Mouse (Mus musculus) ES-Bruce4 (cell line): ENCODE data around the gene Afmid. TPM values are rescaled to one million over a fixed set of nuclear protein-coding genes. Genes with fewer than 3 reads are reported as not detected.

Experiments used
- H3K27ac ChIP-seq: 2 replicates; pipeline ENCODE4 v1.5.1; 2012; ENCODE audit warnings: low read length, inconsistent platforms; ENCODE audit not compliant: insufficient read depth
- H3K27me3 ChIP-seq: 2 replicates; pipeline ENCODE4 v1.6.1; 2012; ENCODE audit warnings: mild to moderate bottlenecking, low read length, inconsistent platforms; ENCODE audit not compliant: control insufficient read depth, poor library complexity, insufficient read depth, severe bottlenecking
- H3K36me3 ChIP-seq: 2 replicates; pipeline ENCODE4 v1.6.1; 2012; ENCODE audit warnings: inconsistent platforms, mild to moderate bottlenecking, low read length, moderate library complexity; ENCODE audit not compliant: control insufficient read depth, poor library complexity, insufficient read depth, severe bottlenecking
- H3K4me1 ChIP-seq: one replicate; pipeline ENCODE4 v1.8.1; 2011; ENCODE audit warnings: low read length; ENCODE audit not compliant: control insufficient read depth, insufficient read depth
- H3K4me3 ChIP-seq: 2 replicates; pipeline ENCODE4 v1.5.1; 2011; ENCODE audit warnings: low read depth, mild to moderate bottlenecking, low read length
- H3K9ac ChIP-seq: 2 replicates; pipeline ENCODE4 v1.6.1; 2012; ENCODE audit warnings: low read depth, mild to moderate bottlenecking, inconsistent platforms; ENCODE audit not compliant: poor library complexity, severe bottlenecking
- H3K9me3 ChIP-seq: replicated peaks from 2 replicates; pipeline ENCODE4 v1.6.1; 2012; ENCODE audit warnings: mild to moderate bottlenecking, low read length, inconsistent platforms; ENCODE audit not compliant: control insufficient read depth, poor library complexity, insufficient read depth, severe bottlenecking
- CTCF ChIP-seq: IDR thresholded peaks from one replicate; pipeline ENCODE4 v1.8.1; 2011; ENCODE audit warnings: low read depth, low read length
- EP300 ChIP-seq: IDR thresholded peaks from 2 replicates; pipeline ENCODE4 v1.6.1; 2011; ENCODE audit warnings: low read depth, low read length; ENCODE audit not compliant: insufficient read depth
- POLR2A ChIP-seq: IDR thresholded peaks from one replicate; pipeline ENCODE4 v1.8.1; 2011; ENCODE audit warnings: low read length; ENCODE audit not compliant: insufficient read depth
- polyA plus RNA-seq: library from polyadenylated mRNA; stranded (reverse); fragments of >200 nt; gene quantifications from 2 replicates; pipeline ENCODE4 v1.2.4, GENCODE M21; 2011; ENCODE audit warnings: low read depth; ENCODE audit not compliant: missing spikeins, insufficient read depth, insufficient read length

The Afmid gene
- polyA plus RNA-seq, 1 experiment, result 3.6 TPM

DNA sequence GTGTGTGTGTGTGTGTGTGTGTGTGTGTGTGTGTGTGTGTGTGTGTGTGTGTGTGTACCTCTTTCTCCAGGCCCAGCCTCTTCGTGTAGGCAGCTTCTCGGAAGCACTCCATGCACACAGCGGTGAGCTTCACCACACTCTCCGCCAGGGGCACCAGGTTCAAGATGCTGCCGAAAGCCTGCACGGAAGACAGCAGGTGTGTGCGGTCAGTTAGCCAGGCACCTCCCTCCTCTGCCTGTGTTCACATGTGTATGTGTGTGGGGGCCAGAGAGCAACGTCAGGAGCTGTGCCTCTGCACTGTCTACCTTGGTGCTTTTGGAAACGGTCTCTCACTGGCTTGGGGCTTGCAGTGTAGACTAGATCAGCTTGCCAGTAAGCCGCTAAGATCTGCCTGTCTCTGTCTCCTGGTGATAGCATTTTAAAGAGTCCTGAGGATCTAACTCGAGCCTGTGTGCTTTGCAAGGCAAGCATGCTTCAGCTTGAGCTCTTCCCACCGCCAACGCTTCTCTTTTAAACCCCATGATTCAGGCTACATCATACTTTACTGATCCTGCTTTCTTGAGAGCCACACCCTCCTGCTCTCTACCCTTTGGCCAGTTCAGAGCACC is 9.2 kb upstream of the Afmid start:
- Histone ChIP-seq H3K9ac (no peak overlapping the region), H3K9me3 (no peaks in the 10 kb centered on the region), H3K4me1 (peaks cover 4% of the 10 kb centered on the region), H3K27me3 (no peaks in the 10 kb centered on the region), H3K27ac (no peak overlapping the region), H3K4me3 (no peak overlapping the region), H3K36me3 (peaks cover 28% of the 10 kb centered on the region)
- TF ChIP-seq EP300 (no peak), POLR2A (no peak), CTCF (no peak)

DNA sequence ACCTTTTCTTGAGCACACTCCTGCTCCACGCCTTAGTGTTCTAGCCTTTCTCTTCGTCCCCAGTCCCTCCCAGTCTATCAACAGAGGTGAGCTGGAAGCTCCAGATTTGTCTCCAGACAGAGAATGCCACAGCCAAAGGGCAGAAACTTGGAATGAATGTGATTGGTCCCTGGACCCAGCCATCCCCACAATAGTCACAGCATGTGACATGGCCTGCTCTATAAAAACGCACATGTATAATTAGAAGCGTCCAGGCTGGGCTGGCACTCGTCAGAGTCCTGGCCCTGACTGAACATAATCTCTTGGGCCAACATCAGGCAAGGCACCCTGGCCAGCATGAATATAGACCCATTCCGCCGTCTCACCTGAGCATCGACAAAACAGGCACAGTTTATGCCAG is 6.6 kb upstream of the Afmid start:
- Histone ChIP-seq H3K36me3 (peaks cover 35% of the 10 kb centered on the region), H3K4me3 (no peak overlapping the region), H3K4me1 (peaks cover 4% of the 10 kb centered on the region), H3K27ac (no peak overlapping the region), H3K9ac (no peak overlapping the region), H3K9me3 (no peaks in the 10 kb centered on the region), H3K27me3 (no peaks in the 10 kb centered on the region)
- TF ChIP-seq POLR2A, result no peak
- no peak for TF ChIP-seq CTCF
- no peak for TF ChIP-seq EP300

DNA sequence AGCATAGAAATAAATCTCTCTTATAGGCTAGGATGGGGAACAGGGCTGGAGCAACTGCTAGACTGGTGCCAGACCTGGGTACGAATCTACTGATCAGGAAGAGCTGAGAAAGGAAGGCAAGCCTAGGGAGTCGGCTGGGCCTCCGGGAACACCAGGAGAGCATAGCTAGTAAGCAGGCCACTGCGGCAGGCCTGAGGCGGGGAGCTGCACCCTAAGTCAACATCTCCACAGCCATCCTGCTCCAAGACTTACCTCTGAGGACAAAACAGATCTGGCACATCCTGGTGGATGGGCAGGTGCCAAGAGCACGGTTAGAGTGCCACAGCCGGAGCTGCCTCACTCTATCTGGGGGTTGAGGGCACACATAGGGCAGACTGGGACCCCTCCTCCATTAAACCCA is 5.6 kb upstream of the Afmid start:
- H3K36me3 ChIP-seq, result peaks cover 31% of the 10 kb centered on the region
- H3K9me3 ChIP-seq, result no peaks in the 10 kb centered on the region
- H3K27ac ChIP-seq, result no peak overlapping the region
- no peak overlapping the region for H3K9ac ChIP-seq
- no peak overlapping the region for H3K4me3 ChIP-seq
- H3K4me1 ChIP-seq, result peaks cover 4% of the 10 kb centered on the region
- TF ChIP-seq CTCF, result no peak
- TF ChIP-seq EP300, result no peak
- H3K27me3 ChIP-seq, result no peaks in the 10 kb centered on the region

DNA sequence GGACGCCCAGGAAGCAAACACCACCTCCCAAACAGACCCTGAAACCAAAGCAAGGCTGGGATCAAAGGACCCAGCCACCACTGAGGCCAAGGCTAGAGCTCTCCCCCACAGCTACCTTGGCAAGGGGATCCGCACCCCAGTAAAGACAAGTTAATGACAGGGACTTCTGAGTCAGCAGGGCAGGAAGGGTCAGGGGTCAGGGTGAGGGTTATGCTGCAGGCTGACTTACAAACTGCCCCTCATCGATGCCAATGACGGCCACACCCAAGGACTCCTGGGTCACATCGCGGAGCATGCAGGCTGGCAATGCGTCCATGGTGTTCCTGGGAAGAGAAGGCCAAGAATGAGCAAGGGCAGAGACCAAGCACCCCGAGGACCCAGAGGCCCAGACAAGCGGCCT is 3.9 kb upstream of the Afmid start:
- TF ChIP-seq CTCF, result no peak
- no peak for TF ChIP-seq EP300
- TF ChIP-seq POLR2A, result no peak
- no peaks in the 10 kb centered on the region for H3K9me3 ChIP-seq
- H3K27ac ChIP-seq, result no peak overlapping the region
- H3K4me3 ChIP-seq, result no peak overlapping the region
- peaks cover 29% of the 10 kb centered on the region for H3K36me3 ChIP-seq
- H3K4me1 ChIP-seq, result peaks cover 4% of the 10 kb centered on the region
- no peak overlapping the region for H3K9ac ChIP-seq
- no peaks in the 10 kb centered on the region for H3K27me3 ChIP-seq

DNA sequence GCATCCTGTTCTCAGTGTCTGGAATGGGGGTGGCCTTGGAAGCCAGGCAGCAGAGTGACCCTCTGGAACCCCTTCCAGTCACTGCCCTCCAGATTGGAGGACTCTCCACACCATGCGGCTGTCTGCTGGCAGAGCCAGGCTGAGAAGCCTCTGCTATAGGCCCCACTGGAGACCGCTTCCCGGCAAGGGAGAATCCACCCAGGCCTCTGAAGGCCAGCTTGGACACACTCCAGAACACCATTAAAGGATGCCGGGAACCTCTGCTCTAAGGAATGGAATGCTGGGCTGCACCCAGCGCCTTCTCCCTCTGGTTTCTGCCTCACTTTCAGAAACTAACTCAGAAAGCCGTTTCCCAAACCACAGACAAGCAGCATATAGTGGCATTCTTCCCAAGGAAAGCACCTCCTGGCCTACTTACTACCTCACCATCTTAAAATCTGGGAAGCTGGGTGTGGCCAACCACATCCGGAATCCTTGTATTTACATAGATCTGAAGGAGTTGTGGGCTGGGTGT is 2.9 kb upstream of the Afmid start:
- peaks cover 4% of the 10 kb centered on the region for H3K4me1 ChIP-seq
- H3K9ac ChIP-seq, result no peak overlapping the region
- H3K4me3 ChIP-seq, result no peak overlapping the region
- no peak overlapping the region for H3K27ac ChIP-seq
- H3K9me3 ChIP-seq, result no peaks in the 10 kb centered on the region
- H3K36me3 ChIP-seq, result peaks cover 29% of the 10 kb centered on the region
- H3K27me3 ChIP-seq, result no peaks in the 10 kb centered on the region
- TF ChIP-seq EP300 (no peak), POLR2A (no peak)

DNA sequence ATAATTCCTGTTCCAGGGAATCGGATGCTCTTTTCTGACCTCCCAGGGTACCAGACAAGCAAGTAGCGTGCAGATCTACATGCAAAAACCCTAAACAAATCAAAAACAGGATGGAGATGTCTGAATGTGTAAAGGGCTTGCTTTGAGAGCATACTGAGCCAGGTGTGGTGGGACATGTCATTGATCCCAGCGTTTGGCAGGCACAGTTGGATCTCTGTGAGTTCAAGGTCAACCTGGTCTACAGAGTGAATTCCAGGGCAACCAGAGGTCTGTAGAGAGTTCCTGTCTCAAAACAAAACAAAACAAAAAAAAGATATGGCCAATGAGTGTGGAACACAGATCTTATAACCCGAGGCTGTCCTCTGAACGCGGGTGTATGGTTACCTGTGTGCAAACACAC is 2.3 kb upstream of the Afmid start:
- H3K9me3 ChIP-seq, result no peaks in the 10 kb centered on the region
- H3K4me1 ChIP-seq, result peaks cover 4% of the 10 kb centered on the region
- H3K4me3 ChIP-seq, result no peak overlapping the region
- no peak for TF ChIP-seq EP300
- no peak for TF ChIP-seq CTCF
- no peak for TF ChIP-seq POLR2A
- no peak overlapping the region for H3K9ac ChIP-seq
- peaks cover 28% of the 10 kb centered on the region for H3K36me3 ChIP-seq
- no peak overlapping the region for H3K27ac ChIP-seq
- no peaks in the 10 kb centered on the region for H3K27me3 ChIP-seq
